In the genomic region with DNA sequence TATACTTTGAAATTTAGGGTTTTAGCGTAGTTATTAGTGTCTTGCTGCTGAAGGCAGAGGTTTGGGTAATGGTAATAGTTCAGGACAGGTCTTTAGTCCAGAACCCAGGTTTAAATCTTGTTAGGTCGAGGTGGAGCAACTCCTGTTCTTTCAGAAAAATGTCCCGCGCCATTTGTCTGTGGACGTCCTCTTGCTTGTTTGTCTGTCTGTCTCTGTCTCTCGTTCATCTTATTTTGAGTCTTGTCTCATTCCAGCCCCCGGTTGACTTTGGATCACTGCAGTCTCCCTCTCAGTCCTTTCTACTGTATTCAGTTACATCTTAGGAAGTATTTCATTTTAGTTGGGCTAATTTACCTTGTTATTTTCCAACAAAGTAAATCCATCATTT, we compare ENCODE assay signal across 9 mouse cellular contexts. TPM values are rescaled to one million over a fixed set of nuclear protein-coding genes. Genes with fewer than 3 reads are reported as not detected.
DNase-seq lines count a peak whose midpoint lies in the region; ATAC-seq and TF ChIP-seq lines count a peak whose summit lies in the region.
"Had no signal": no experiment of that assay in that cellular context is flagged by ENCODE, and none has a peak within 500 bp of the region (broad histone marks: within the 10 kb centered on the region; RNA-seq: fewer than 3 reads in every experiment).

No protein-coding gene starts in this region.

- no peak for TF ChIP-seq POLR2A in CH12.LX (IDR thresholded peaks at IDR 0.05; ENCODE audit: low read depth, low read length)

- 2% methylated on average over 7 of the region's 7 CpGs for WGBS in forebrain, embryonic 15.5 days
- WGBS in liver, embryonic 11.5 days = 2% methylated on average over 7 of the region's 7 CpGs

- no peak for ATAC-seq in forebrain, embryonic 15.5 days (replicated peaks)
- ATAC-seq in liver, embryonic 11.5 days (replicated peaks; ENCODE audit: low FRiP score) = no peak

- peak overlapping the region; percentile 60 for H3K9ac ChIP-seq in CH12.LX (ENCODE audit: insufficient read depth, low read depth)
- H3K9ac ChIP-seq in forebrain, embryonic 15.5 days (replicated peaks) = peak overlapping the region; percentile 84
- peak overlapping the region; percentile 84 for H3K9ac ChIP-seq in liver, embryonic 11.5 days (ENCODE audit: low read depth, low read length)

- H3K36me3 ChIP-seq in CH12.LX (replicated peaks in 1 of 2; ENCODE audit: control insufficient read depth in 1 of 2, insufficient read depth in 1 of 2, low read length in 1 of 2) = peaks cover 5 to 26% of the 10 kb centered on the region in 2 experiments
- H3K36me3 ChIP-seq in forebrain, embryonic 15.5 days = peaks cover 9% of the 10 kb centered on the region; the same call in 1 of the 2 replicates
- peaks cover 13% of the 10 kb centered on the region; the same call in 1 of the 2 replicates for H3K36me3 ChIP-seq in liver, embryonic 11.5 days (ENCODE audit: control insufficient read depth, insufficient read depth, low read length)

- peaks cover 22% of the 10 kb centered on the region for H3K79me2 ChIP-seq in CH12.LX (replicated peaks; ENCODE audit: control insufficient read depth, extremely low read depth, insufficient read depth, poor library complexity, severe bottlenecking)

- H3K27me3 ChIP-seq in CH12.LX (replicated peaks) = no peaks in the 10 kb centered on the region
- H3K27me3 ChIP-seq in forebrain, embryonic 15.5 days = no peaks in the 10 kb centered on the region
- no peaks in the 10 kb centered on the region for H3K27me3 ChIP-seq in liver, embryonic 11.5 days (replicated peaks; ENCODE audit: control insufficient read depth, insufficient read depth, low read length)

- H3K4me2 ChIP-seq in CH12.LX (ENCODE audit: insufficient read depth, low read depth, poor library complexity, severe bottlenecking) = peak overlapping the region; percentile 94
- peak overlapping the region; percentile 70 for H3K4me2 ChIP-seq in forebrain, embryonic 15.5 days (replicated peaks)
- H3K4me2 ChIP-seq in liver, embryonic 11.5 days = peak overlapping the region; percentile 85

- peaks cover 0 to 15% of the 10 kb centered on the region in 2 experiments; a peak in 1 of 4 replicates for H3K4me1 ChIP-seq in CH12.LX (ENCODE audit: control insufficient read depth in 1 of 2, insufficient read depth in 2 of 2)
- peaks cover 24% of the 10 kb centered on the region for H3K4me1 ChIP-seq in forebrain, embryonic 15.5 days
- 0 out of 2 replicates have a peak, but pooled peaks cover 2% of the 10 kb centered on the region for H3K4me1 ChIP-seq in liver, embryonic 11.5 days (replicated peaks; ENCODE audit: control insufficient read depth, insufficient read depth, low read length)

- dilution Hi-C loops in CH12.LX (cut with MboI; ENCODE audit: extremely low pct_ligation_motif_present, extremely low pct_unique_long_range_greater_than_20kb, low sequenced_read_pairs) = no loop called here

- no peak for TF ChIP-seq RAD21 in CH12.LX (IDR thresholded peaks at IDR 0.05; ENCODE audit: low read depth, low read length)

- peak overlapping the region; percentile 79 to 98 (median 79) for H3K4me3 ChIP-seq in CH12.LX (replicated peaks in 1 of 3; ENCODE audit: low read depth in 2 of 3, low read length in 2 of 3, poor library complexity in 1 of 3)
- peak overlapping the region; percentile 92 for H3K4me3 ChIP-seq in forebrain, embryonic 15.5 days
- H3K4me3 ChIP-seq in liver, embryonic 11.5 days (ENCODE audit: low read depth, low read length) = peak overlapping the region; percentile 83

- peak; percentile 16 for DNase-seq in adrenal gland, postnatal 10 days
- DNase-seq in adrenal gland, postnatal 25 days = no peak
- peak; percentile 29 for DNase-seq in CH12.LX (ENCODE audit: extremely low read depth)
- no peak for DNase-seq in liver, embryonic 11.5 days (ENCODE audit: low spot score)
- DNase-seq in ovary, adult 18-20 months (ENCODE audit: low spot score) = no peak
- DNase-seq in left cerebral cortex, adult 9 months (ENCODE audit: low spot score in 2 of 2) = no peak
- no peak for DNase-seq in right cerebral cortex, postnatal 10 days (ENCODE audit: low spot score in 2 of 2)

- no peak for TF ChIP-seq CTCF in CH12.LX (conservative IDR thresholded peaks at IDR 0.05 in 1 of 2, IDR thresholded peaks at IDR 0.05 in 1 of 2; ENCODE audit: low read depth in 2 of 2, low read length in 2 of 2)

- H3K27ac ChIP-seq in CH12.LX (ENCODE audit: insufficient read depth, low read depth) = no peak overlapping the region
- H3K27ac ChIP-seq in forebrain, embryonic 15.5 days (replicated peaks) = peak overlapping the region; percentile 81; the same call in 1 of the 2 replicates
- H3K27ac ChIP-seq in liver, embryonic 11.5 days (ENCODE audit: low read depth, low read length) = peak overlapping the region; percentile 77

- no peak for TF ChIP-seq EP300 in CH12.LX (IDR thresholded peaks at IDR 0.05; ENCODE audit: low read length)

- H3K9me3 ChIP-seq in CH12.LX (replicated peaks; ENCODE audit: low read length) = no peaks in the 10 kb centered on the region
- no peaks in the 10 kb centered on the region for H3K9me3 ChIP-seq in forebrain, embryonic 15.5 days
- no peaks in the 10 kb centered on the region for H3K9me3 ChIP-seq in liver, embryonic 11.5 days (ENCODE audit: control insufficient read depth, low read length)

- in situ Hi-C loops in CH12.LX (cut with MboI; ENCODE audit: low pct_ligation_motif_present, low pct_unique_long_range_greater_than_20kb, low sequenced_read_pairs) = no loop called here

TF ChIP-seq in CH12.LX, 34 proteins besides CTCF, POLR2A, EP300 and RAD21:
- TF ChIP-seq TBP (conservative IDR thresholded peaks at IDR 0.05; ENCODE audit: low read depth, low read length) = no peak
- no peak for TF ChIP-seq HCFC1 (IDR thresholded peaks at IDR 0.05; ENCODE audit: low read depth, low read length)
- TF ChIP-seq MXI1 (IDR thresholded peaks at IDR 0.05; ENCODE audit: low read depth, low read length) = no peak

RNA-seq across cellular contexts. Expression of a gene that starts 0.8 kb away (rescaled TPM):
- 10 to 100 TPM; 53.4 to 64.5 TPM for total RNA-seq in adrenal gland, postnatal 10 days (2021)
- total RNA-seq in adrenal gland, postnatal 25 days (2021) = 68.2 and 87.6 TPM in 2 replicates
- total RNA-seq in CH12.LX (2012; rRNA removed) (11.4 and 12.4 TPM in 2 replicates), CH12.LX (2014; rRNA removed) (13.2 and 13.5 TPM in 2 replicates)
- 24.9 and 27.7 TPM in 2 replicates for polyA plus RNA-seq in CH12.LX (2012; ENCODE audit: insufficient read length, low read depth)
- 25.7 and 25.9 TPM in 2 replicates for polyA plus RNA-seq in forebrain, embryonic 15.5 days (2015; fragmentation: Nextera tagmentation; extraction: Ambion mirVana)
- polyA plus RNA-seq in liver, embryonic 11.5 days (2014; fragmentation: Nextera tagmentation; extraction: Ambion mirVana) = 26.5 and 29.8 TPM in 2 replicates

RNA-seq across cellular contexts. Expression of a gene that starts 32.3 kb away (rescaled TPM):
- total RNA-seq in adrenal gland, postnatal 10 days (2021) = not detected
- total RNA-seq in adrenal gland, postnatal 25 days (2021) = not detected in 2 replicates
- total RNA-seq in CH12.LX (2012; rRNA removed) (not detected in 2 replicates), CH12.LX (2014; rRNA removed) (not detected in 2 replicates)
- not detected in 2 replicates for polyA plus RNA-seq in CH12.LX (2012; ENCODE audit: insufficient read length, low read depth)
- polyA plus RNA-seq in forebrain, embryonic 15.5 days (2015; fragmentation: Nextera tagmentation; extraction: Ambion mirVana) = not detected in 2 replicates
- not detected in 2 replicates for polyA plus RNA-seq in liver, embryonic 11.5 days (2014; fragmentation: Nextera tagmentation; extraction: Ambion mirVana)
- total RNA-seq: hematopoietic stem cell, adult 5-6 weeks had no signal

Comparison
In these comparisons a context has a peak if more than half of its experiments do, and no peak if none do; other contexts are left out.
1. DNase-seq: peak in adrenal gland, postnatal 10 days (single experiment) and CH12.LX (single experiment); none in adrenal gland, postnatal 25 days (single experiment), liver, embryonic 11.5 days (single experiment), ovary, adult 18-20 months (single experiment), left cerebral cortex, adult 9 months (0 of 2) and right cerebral cortex, postnatal 10 days (0 of 2).
2. Peak in every context shown above with its lines, with median percentiles within 50 percentile points of each other: H3K4me2 ChIP-seq, H3K4me3 ChIP-seq and H3K9ac ChIP-seq.